11 mouse cellular contexts compared by ENCODE assay signal in the genomic region with DNA sequence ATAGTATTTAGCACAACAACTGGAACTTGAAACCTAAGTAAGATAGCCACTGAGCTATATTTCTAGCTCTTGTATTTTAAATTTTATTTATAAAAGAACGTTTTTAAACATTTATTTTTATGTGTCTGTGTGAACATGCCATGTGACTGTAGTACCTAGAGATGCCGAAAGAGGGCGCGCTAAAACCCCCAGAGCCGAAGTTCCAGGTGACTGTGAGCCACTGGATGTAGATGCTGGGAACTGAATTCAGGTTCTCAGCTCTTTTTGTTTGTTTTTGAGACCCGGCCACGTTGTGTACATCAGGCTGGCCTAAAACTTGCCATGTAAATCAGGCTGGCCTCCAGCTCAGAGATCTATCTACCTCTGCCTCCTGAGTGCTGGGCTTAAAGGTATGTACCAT. TPM values are rescaled to one million over a fixed set of nuclear protein-coding genes. Genes with fewer than 3 reads are reported as not detected.
DNase-seq lines count a peak whose midpoint lies in the region; ATAC-seq lines count a peak whose summit lies in the region.
"Had no signal": no experiment of that assay in that cellular context is flagged by ENCODE, and none has a peak within 500 bp of the region (broad histone marks: within the 10 kb centered on the region; RNA-seq: fewer than 3 reads in every experiment).

No protein-coding gene starts in this region.

- no peaks in the 10 kb centered on the region for H3K9me3 ChIP-seq in midbrain, embryonic 11.5 days (ENCODE audit: control insufficient read depth, low read length)
- no peaks in the 10 kb centered on the region for H3K9me3 ChIP-seq in midbrain, embryonic 16.5 days (replicated peaks; ENCODE audit: control insufficient read depth, low read length, poor library complexity, severe bottlenecking)
- H3K9me3 ChIP-seq in limb, embryonic 10.5 days (replicated peaks) = no peaks in the 10 kb centered on the region
- H3K9me3 ChIP-seq: embryonic facial prominence, embryonic 15.5 days; megakaryocyte, embryonic 14.5 days had no signal

- H3K4me1 ChIP-seq in midbrain, embryonic 11.5 days (ENCODE audit: control insufficient read depth, insufficient read depth, low read length) = no peaks in the 10 kb centered on the region
- no peaks in the 10 kb centered on the region for H3K4me1 ChIP-seq in midbrain, embryonic 16.5 days (ENCODE audit: control insufficient read depth, insufficient read depth, low read length)
- H3K4me1 ChIP-seq in limb, embryonic 10.5 days = peaks cover 25% of the 10 kb centered on the region

- H3K4me3 ChIP-seq in midbrain, embryonic 11.5 days (ENCODE audit: low read depth, low read length) = no peak overlapping the region
- no peak overlapping the region for H3K4me3 ChIP-seq in midbrain, embryonic 16.5 days (ENCODE audit: low read depth, low read length)
- H3K4me3 ChIP-seq in limb, embryonic 10.5 days = no peak overlapping the region
- H3K4me3 ChIP-seq: embryonic facial prominence, embryonic 15.5 days; megakaryocyte, embryonic 14.5 days had no signal

- no peak overlapping the region for H3K9ac ChIP-seq in midbrain, embryonic 11.5 days (ENCODE audit: low read length)
- no peak overlapping the region for H3K9ac ChIP-seq in midbrain, embryonic 16.5 days (ENCODE audit: low read depth, low read length)
- H3K9ac ChIP-seq: embryonic facial prominence, embryonic 15.5 days had no signal

- H3K27ac ChIP-seq in midbrain, embryonic 11.5 days (ENCODE audit: low read depth, low read length) = no peak overlapping the region
- H3K27ac ChIP-seq in midbrain, embryonic 16.5 days (ENCODE audit: low read length) = no peak overlapping the region
- H3K27ac ChIP-seq in limb, embryonic 10.5 days = no peak overlapping the region
- H3K27ac ChIP-seq: embryonic facial prominence, embryonic 15.5 days had no signal

- peak; percentile 42 to 57 for DNase-seq in cerebellum, postnatal 10 days
- no peak for DNase-seq in cerebellum, adult 11-12 months
- peak; percentile 84 for DNase-seq in midbrain, embryonic 11.5 days (ENCODE audit: low spot score, missing footprints)
- DNase-seq in limb, embryonic 10.5 days (ENCODE audit: low spot score) = peak; percentile 58
- peak; percentile 68 for DNase-seq in thymus, postnatal 0 days (ENCODE audit: low spot score)
- no peak for DNase-seq in adrenal gland, adult 2 months
- no peak for DNase-seq in adipocyte (ENCODE audit: low spot score)

- WGBS in midbrain, embryonic 11.5 days = 22% methylated on average over 7 of the region's 7 CpGs
- 12% methylated on average over 7 of the region's 7 CpGs for WGBS in midbrain, embryonic 16.5 days
- 24% methylated on average over 7 of the region's 7 CpGs for WGBS in limb, embryonic 10.5 days

- no peak overlapping the region for H3K4me2 ChIP-seq in midbrain, embryonic 11.5 days
- no peak overlapping the region for H3K4me2 ChIP-seq in midbrain, embryonic 16.5 days (ENCODE audit: low read length)
- H3K4me2 ChIP-seq: embryonic facial prominence, embryonic 15.5 days had no signal

- no peaks in the 10 kb centered on the region for H3K27me3 ChIP-seq in midbrain, embryonic 11.5 days (ENCODE audit: control insufficient read depth, insufficient read depth, low read length)
- 0 out of 2 replicates have a peak, but pooled peaks cover 2% of the 10 kb centered on the region for H3K27me3 ChIP-seq in midbrain, embryonic 16.5 days (ENCODE audit: control insufficient read depth, insufficient read depth, low read depth, low read length)
- H3K27me3 ChIP-seq in limb, embryonic 10.5 days (ENCODE audit: low read depth, poor library complexity, severe bottlenecking) = no peaks in the 10 kb centered on the region
- H3K27me3 ChIP-seq: embryonic facial prominence, embryonic 15.5 days; megakaryocyte, embryonic 14.5 days had no signal

- ATAC-seq in midbrain, embryonic 11.5 days (ENCODE audit: low FRiP score) = no peak
- ATAC-seq in midbrain, embryonic 16.5 days = no peak

- H3K36me3 ChIP-seq in midbrain, embryonic 11.5 days (ENCODE audit: control insufficient read depth, insufficient read depth, low read length) = no peaks in the 10 kb centered on the region
- no peaks in the 10 kb centered on the region for H3K36me3 ChIP-seq in midbrain, embryonic 16.5 days (ENCODE audit: control insufficient read depth, insufficient read depth, low read length)
- no peaks in the 10 kb centered on the region for H3K36me3 ChIP-seq in limb, embryonic 10.5 days
- H3K36me3 ChIP-seq: embryonic facial prominence, embryonic 15.5 days had no signal

RNA-seq across cellular contexts. Expression of gene Morn3, which starts 3.0 kb away (rescaled TPM):
- not detected in 2 replicates for polyA plus RNA-seq in midbrain, embryonic 11.5 days (2014; fragmentation: Nextera tagmentation; extraction: Ambion mirVana)
- 0.62 and 1.7 TPM in 2 replicates for polyA plus RNA-seq in midbrain, embryonic 16.5 days (2015; fragmentation: Nextera tagmentation; extraction: Ambion mirVana)
- not detected in 2 replicates for polyA plus RNA-seq in limb, embryonic 10.5 days (2016; fragmentation: Nextera tagmentation; extraction: Ambion mirVana)
- 0.58 and 0.60 TPM in 2 replicates for polyA plus RNA-seq in thymus, postnatal 0 days (2015; fragmentation: Nextera tagmentation; extraction: Ambion mirVana)
- not detected for total RNA-seq in adrenal gland, adult 2 months (2021)
- polyA plus RNA-seq in adrenal gland, adult 2 months (2012; rRNA removed) = not detected in 2 replicates
- polyA plus RNA-seq: stomach, embryonic 14.5 days had no signal

RNA-seq across cellular contexts. Expression of gene Tmem120b, which starts 24.4 kb away (rescaled TPM):
- polyA plus RNA-seq in midbrain, embryonic 11.5 days (2014; fragmentation: Nextera tagmentation; extraction: Ambion mirVana) = 7.6 and 7.9 TPM in 2 replicates
- polyA plus RNA-seq in midbrain, embryonic 16.5 days (2015; fragmentation: Nextera tagmentation; extraction: Ambion mirVana) = 16.9 and 18.7 TPM in 2 replicates
- polyA plus RNA-seq in limb, embryonic 10.5 days (2016; fragmentation: Nextera tagmentation; extraction: Ambion mirVana) = 9.7 and 12.4 TPM in 2 replicates
- polyA plus RNA-seq in thymus, postnatal 0 days (2015; fragmentation: Nextera tagmentation; extraction: Ambion mirVana) = 33.2 and 35.9 TPM in 2 replicates
- 10 to 100 TPM; 32.0 to 33.2 TPM for total RNA-seq in adrenal gland, adult 2 months (2021)
- 19.0 and 32.8 TPM in 2 replicates for polyA plus RNA-seq in adrenal gland, adult 2 months (2012; rRNA removed)

RNA-seq across cellular contexts. Expression of gene Orai1, which starts 29.0 kb away (rescaled TPM):
- polyA plus RNA-seq in midbrain, embryonic 11.5 days (2014; fragmentation: Nextera tagmentation; extraction: Ambion mirVana) = 8.2 and 10.5 TPM in 2 replicates
- 9.3 and 10.7 TPM in 2 replicates for polyA plus RNA-seq in midbrain, embryonic 16.5 days (2015; fragmentation: Nextera tagmentation; extraction: Ambion mirVana)
- 10.2 and 11.5 TPM in 2 replicates for polyA plus RNA-seq in limb, embryonic 10.5 days (2016; fragmentation: Nextera tagmentation; extraction: Ambion mirVana)
- polyA plus RNA-seq in thymus, postnatal 0 days (2015; fragmentation: Nextera tagmentation; extraction: Ambion mirVana) = 16.1 and 17.3 TPM in 2 replicates
- total RNA-seq in adrenal gland, adult 2 months (2021) = 10 to 100 TPM in 1 of 2 experiments, 1 to 10 TPM in 1; 9.8 to 13.6 TPM
- 56.8 and 67.8 TPM in 2 replicates for polyA plus RNA-seq in adrenal gland, adult 2 months (2012; rRNA removed)

RNA-seq across cellular contexts. Expression of gene Kdm2b, which starts 54.2 kb away (rescaled TPM):
- polyA plus RNA-seq in midbrain, embryonic 11.5 days (2014; fragmentation: Nextera tagmentation; extraction: Ambion mirVana) = 62.4 and 62.8 TPM in 2 replicates
- polyA plus RNA-seq in midbrain, embryonic 16.5 days (2015; fragmentation: Nextera tagmentation; extraction: Ambion mirVana) = 117 and 123 TPM in 2 replicates
- 108 and 115 TPM in 2 replicates for polyA plus RNA-seq in limb, embryonic 10.5 days (2016; fragmentation: Nextera tagmentation; extraction: Ambion mirVana)
- polyA plus RNA-seq in thymus, postnatal 0 days (2015; fragmentation: Nextera tagmentation; extraction: Ambion mirVana) = 29.6 and 31.8 TPM in 2 replicates
- 10 to 100 TPM; 13.5 to 15.0 TPM for total RNA-seq in adrenal gland, adult 2 months (2021)
- 11.7 and 12.5 TPM in 2 replicates for polyA plus RNA-seq in adrenal gland, adult 2 months (2012; rRNA removed)

Comparison
In these comparisons a context has a peak if more than half of its experiments do, and no peak if none do; other contexts are left out.
1. DNase-seq: peak in cerebellum, postnatal 10 days (2 of 2), midbrain, embryonic 11.5 days (single experiment), limb, embryonic 10.5 days (single experiment) and thymus, postnatal 0 days (single experiment); none in cerebellum, adult 11-12 months (single experiment), adrenal gland, adult 2 months (single experiment) and adipocyte (single experiment).